Mouse (Mus musculus) duodenum, adult 2 months (tissue): ENCODE measurements around the gene Gfi1b. TPM values are rescaled to one million over a fixed set of nuclear protein-coding genes. Genes with fewer than 3 reads are reported as not detected.

ENCODE experiments used
- polyA plus RNA-seq: library from polyadenylated mRNA; depleted of rRNA; stranded (reverse); fragments of >200 nt; gene quantifications from 2 replicates; pipeline ENCODE4 v1.2.3, GENCODE M21; 2012; ENCODE audit warnings: low replicate concordance; rRNA removed

Gfi1b gene
- polyA plus RNA-seq: 0.82 and 1.2 TPM in 2 replicates

GRCm38 (mm10) chr2:28621664-28622171, at the start of gene Gfi1b:
Gene Gfi1b (minus strand): TSS chr2:28621982.

GRCm38 (mm10) chr2:28640461-28641424, 19.0 kb upstream of the Gfi1b start, which contains the start of gene Tsc1:
Gene Tsc1 (plus strand): TSS chr2:28641228.

GRCm38 (mm10) chr2:28583651-28584050, 38.1 kb downstream of the Gfi1b start, which contains the start of gene Gtf3c5:
Gene Gtf3c5 (minus strand): TSS chr2:28583751.

GRCm38 (mm10) chr2:28563303-28563702, 58.5 kb downstream of the Gfi1b start, which contains the start of gene Cel:
Gene Cel (minus strand): TSS chr2:28563403.

Other genes with a start within 250 kb of the Gfi1b start
- 0.40 and 0.97 TPM in 2 replicates for gene Ppp1r26, start 175.2 kb downstream of the Gfi1b start, polyA plus RNA-seq
- gene 1700007K13Rik, start 155.7 kb downstream of the Gfi1b start, polyA plus RNA-seq: not detected in 2 replicates
- 22.0 and 34.3 TPM in 2 replicates for gene Mrps2, start 153.9 kb downstream of the Gfi1b start, polyA plus RNA-seq
- 4.3 and 6.7 TPM in 2 replicates for gene Gbgt1, start 125.1 kb downstream of the Gfi1b start, polyA plus RNA-seq
- gene Gm10134, start 115.9 kb downstream of the Gfi1b start, polyA plus RNA-seq: 1.2 TPM in 1 of 2 replicates, not detected in the other
- 68.4 and 69.2 TPM in 2 replicates for gene Ralgds, start 108.9 kb downstream of the Gfi1b start, polyA plus RNA-seq
- gene Cel, start 58.6 kb downstream of the Gfi1b start, polyA plus RNA-seq: 1.0 and 802 TPM in 2 replicates
- 10.1 and 11.8 TPM in 2 replicates for gene Gtf3c5, start 38.2 kb downstream of the Gfi1b start, polyA plus RNA-seq
- 3.2 and 5.6 TPM in 2 replicates for gene Tsc1, start 19.2 kb upstream of the Gfi1b start, polyA plus RNA-seq
- gene Spaca9, start 77.7 kb upstream of the Gfi1b start, polyA plus RNA-seq: 0.31 and 0.53 TPM in 2 replicates
- 0.07 TPM in 1 of 2 replicates, not detected in the other for gene Ak8, start 78.2 kb upstream of the Gfi1b start, polyA plus RNA-seq
- gene Gtf3c4, start 218.4 kb upstream of the Gfi1b start, polyA plus RNA-seq: 1.6 and 3.5 TPM in 2 replicates
- gene Ddx31, start 218.4 kb upstream of the Gfi1b start, polyA plus RNA-seq: 0.76 and 1.4 TPM in 2 replicates